Mouse (Mus musculus): ENCODE data around the gene Itpa. TPM values are rescaled to one million over a fixed set of nuclear protein-coding genes. Genes with fewer than 3 reads are reported as not detected.

Gene Itpa
- polyA plus RNA-seq, 1 experiment from 2014 or later: 144 TPM

DNA sequence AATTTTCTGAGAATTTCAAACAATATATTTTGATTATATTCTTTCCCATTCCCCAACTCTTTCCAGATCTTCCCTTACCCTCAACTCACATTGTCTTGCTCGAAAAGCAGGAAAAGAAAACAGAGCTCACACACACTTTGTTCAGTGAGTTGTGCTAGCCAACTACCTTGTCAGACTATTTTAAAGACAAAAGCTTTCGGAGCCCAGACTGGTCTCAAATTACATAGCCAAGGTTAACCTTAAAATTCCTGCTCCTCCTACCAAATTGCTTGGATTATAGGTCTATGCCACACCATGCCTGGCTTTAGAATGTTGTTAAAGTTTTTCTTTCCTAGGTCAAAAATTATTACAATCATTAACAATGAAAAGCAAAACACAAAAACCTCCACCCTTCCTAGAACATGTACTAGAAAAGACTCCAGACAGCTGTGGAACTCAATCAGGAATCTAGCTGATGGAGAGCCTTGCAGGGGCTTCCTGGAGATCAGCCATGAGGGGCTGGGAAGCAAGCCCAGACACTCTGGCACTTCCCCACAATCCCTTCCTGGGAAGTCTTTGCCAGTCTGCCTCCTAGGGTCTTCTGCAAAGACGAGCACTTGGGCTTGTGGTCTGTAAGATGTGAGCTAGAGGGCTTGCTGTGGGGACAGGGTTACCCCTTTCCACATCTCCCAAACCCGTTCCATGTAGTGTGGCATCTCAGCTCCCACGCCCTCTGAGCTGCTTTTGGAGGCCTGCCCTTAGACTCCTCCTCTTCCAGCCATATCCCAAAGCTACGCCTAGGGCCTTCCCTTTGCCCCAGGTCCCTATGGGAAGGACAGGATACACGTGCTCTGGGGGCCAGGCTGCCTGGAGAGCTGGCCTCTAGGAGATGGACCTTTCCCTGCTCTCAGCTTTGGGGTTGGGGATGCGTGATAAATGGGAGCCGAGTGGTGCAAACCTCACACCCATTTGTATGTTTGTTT is 36.9 kb downstream of the Itpa start:
- no peak for DNase-seq (ENCODE audit: low spot score)
- 66% methylated on average over 9 of the region's 9 CpGs for WGBS
- no peak overlapping the region; the same call in 1 of the 2 replicates for H3K27ac ChIP-seq (replicated peaks)
- H3K27me3 ChIP-seq (replicated peaks; ENCODE audit: low read depth, poor library complexity, severe bottlenecking): peaks cover 11% of the 10 kb centered on the region
- H3K36me3 ChIP-seq (replicated peaks): peaks cover 7% of the 10 kb centered on the region
- H3K4me3 ChIP-seq: no peak overlapping the region
- H3K9me3 ChIP-seq: no peaks in the 10 kb centered on the region
- H3K4me1 ChIP-seq: peaks cover 26% of the 10 kb centered on the region

DNA sequence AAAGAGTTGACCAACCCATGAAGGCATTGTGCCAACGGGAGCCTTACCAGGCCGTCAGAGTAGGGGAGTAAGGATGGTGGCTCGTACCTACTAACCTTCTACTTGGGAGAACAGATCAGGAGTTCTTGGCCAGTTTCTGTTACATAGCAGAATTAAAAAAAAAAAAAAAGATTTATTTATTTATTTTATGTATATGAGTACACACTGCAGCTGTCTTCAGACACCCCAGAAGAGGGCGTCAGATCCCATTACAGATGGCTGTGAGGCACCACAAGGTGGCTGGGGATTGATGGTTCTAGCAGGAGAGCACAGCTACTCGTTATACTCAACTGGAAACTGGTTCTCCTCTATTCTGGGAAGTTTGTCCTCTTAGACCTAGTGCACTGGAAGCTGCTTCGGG is 37.8 kb downstream of the Itpa start:
- Histone ChIP-seq H3K4me1 (peaks cover 26% of the 10 kb centered on the region), H3K36me3 (replicated peaks) (peaks cover 15% of the 10 kb centered on the region), H3K4me3 (no peak overlapping the region), H3K27ac (replicated peaks) (no peak overlapping the region), H3K27me3 (replicated peaks; ENCODE audit: low read depth, poor library complexity, severe bottlenecking) (peaks cover 2% of the 10 kb centered on the region), H3K9me3 (no peaks in the 10 kb centered on the region)
- no peak for DNase-seq (ENCODE audit: low spot score)
- WGBS: 75% methylated on average over 6 of the region's 6 CpGs

- no peaks in the 10 kb centered on the region for H3K9me3 ChIP-seq
- WGBS: 61% methylated on average over 4 of the region's 4 CpGs
- peaks cover 30% of the 10 kb centered on the region for H3K36me3 ChIP-seq (replicated peaks)
- H3K27ac ChIP-seq (replicated peaks): no peak overlapping the region; the same call in 1 of the 2 replicates
- DNase-seq (ENCODE audit: low spot score): no peak
- peaks cover 26% of the 10 kb centered on the region for H3K4me1 ChIP-seq
- no peaks in the 10 kb centered on the region for H3K27me3 ChIP-seq (replicated peaks; ENCODE audit: low read depth, poor library complexity, severe bottlenecking)
- no peak overlapping the region for H3K4me3 ChIP-seq
These were observed 39.2 kb downstream of the Itpa start for GRCm38 (mm10) chr2:130706602-130707001.

GRCm38 (mm10) chr2:130707057-130707456 is 39.6 kb downstream of the Itpa start:
- Histone ChIP-seq H3K36me3 (replicated peaks) (peaks cover 34% of the 10 kb centered on the region), H3K4me1 (peaks cover 26% of the 10 kb centered on the region), H3K9me3 (no peaks in the 10 kb centered on the region), H3K27me3 (replicated peaks; ENCODE audit: low read depth, poor library complexity, severe bottlenecking) (no peaks in the 10 kb centered on the region), H3K27ac (replicated peaks) (no peak overlapping the region; the same call in 1 of the 2 replicates), H3K4me3 (no peak overlapping the region)
- 72% methylated on average over 10 of the region's 10 CpGs for WGBS
- no peak for DNase-seq (ENCODE audit: low spot score)

GRCm38 (mm10) chr2:130717951-130718350 is 50.5 kb downstream of the Itpa start:
- Histone ChIP-seq H3K27ac (replicated peaks) (no peak overlapping the region), H3K4me1 (no peaks in the 10 kb centered on the region), H3K36me3 (replicated peaks) (peaks cover 35% of the 10 kb centered on the region), H3K9me3 (no peaks in the 10 kb centered on the region), H3K27me3 (replicated peaks; ENCODE audit: low read depth, poor library complexity, severe bottlenecking) (no peaks in the 10 kb centered on the region), H3K4me3 (no peak overlapping the region)
- no peak for DNase-seq (ENCODE audit: low spot score)
- 75% methylated on average over 6 of the region's 6 CpGs for WGBS

DNA sequence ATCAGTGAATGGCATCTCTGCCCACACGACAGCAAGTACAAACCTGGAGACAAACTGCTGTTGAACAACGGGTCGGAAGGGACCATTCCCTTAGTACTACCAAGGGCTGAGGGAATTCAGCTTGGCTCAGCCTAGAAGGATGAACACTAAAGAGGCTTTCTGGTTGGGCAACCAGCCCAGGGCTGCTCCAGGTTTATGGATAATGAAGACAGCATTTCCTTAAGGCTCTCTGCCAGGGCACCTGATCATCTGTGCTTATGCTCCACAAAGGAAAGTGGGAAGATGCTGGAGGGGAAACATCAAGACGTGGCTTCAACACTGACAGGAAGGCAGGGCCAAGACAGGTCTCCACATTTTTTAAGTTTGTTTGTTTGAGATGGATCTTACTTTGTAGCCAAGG is 57.0 kb downstream of the Itpa start:
- WGBS: 81% methylated on average over 4 of the region's 4 CpGs
- H3K9me3 ChIP-seq: no peaks in the 10 kb centered on the region
- H3K27me3 ChIP-seq (replicated peaks; ENCODE audit: low read depth, poor library complexity, severe bottlenecking): no peaks in the 10 kb centered on the region
- H3K4me3 ChIP-seq: no peak overlapping the region
- H3K4me1 ChIP-seq: no peaks in the 10 kb centered on the region
- peaks cover 54% of the 10 kb centered on the region for H3K36me3 ChIP-seq (replicated peaks)
- H3K27ac ChIP-seq (replicated peaks): no peak overlapping the region
- no peak for DNase-seq (ENCODE audit: low spot score)

DNA sequence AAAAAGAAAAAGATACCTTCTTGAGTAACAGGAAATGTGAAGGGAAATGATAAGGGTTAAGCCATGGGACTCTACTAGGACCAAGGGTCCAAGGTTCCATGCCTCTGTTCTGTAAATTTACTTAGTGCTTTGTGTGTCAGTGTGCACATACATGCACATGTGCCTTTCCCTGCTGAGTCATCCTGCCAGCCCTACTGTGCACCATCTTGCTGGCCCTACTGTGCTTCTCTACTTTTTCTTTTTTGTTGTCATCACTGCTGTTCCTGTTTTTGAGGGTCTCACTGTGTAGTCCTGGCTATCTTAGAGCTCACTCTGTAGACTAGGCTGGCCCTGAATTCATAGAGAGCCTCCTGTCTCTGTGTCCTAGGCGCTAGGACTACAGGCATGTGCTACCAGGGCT is 60.3 kb downstream of the Itpa start:
- no peak for DNase-seq (ENCODE audit: low spot score)
- H3K4me3 ChIP-seq: no peak overlapping the region
- no peak overlapping the region for H3K27ac ChIP-seq (replicated peaks)
- no peaks in the 10 kb centered on the region for H3K4me1 ChIP-seq
- no peaks in the 10 kb centered on the region for H3K9me3 ChIP-seq
- no peaks in the 10 kb centered on the region for H3K27me3 ChIP-seq (replicated peaks; ENCODE audit: low read depth, poor library complexity, severe bottlenecking)
- peaks cover 79% of the 10 kb centered on the region for H3K36me3 ChIP-seq (replicated peaks)
- 92% methylated on average over 1 of the region's 1 CpGs for WGBS

GRCm38 (mm10) chr2:130728906-130729585 is 61.6 kb downstream of the Itpa start:
- no peak overlapping the region for H3K27ac ChIP-seq (replicated peaks)
- WGBS: 96% methylated on average over 2 of the region's 2 CpGs
- H3K36me3 ChIP-seq (replicated peaks): peaks cover 91% of the 10 kb centered on the region
- H3K27me3 ChIP-seq (replicated peaks; ENCODE audit: low read depth, poor library complexity, severe bottlenecking): no peaks in the 10 kb centered on the region
- no peak overlapping the region for H3K4me3 ChIP-seq
- DNase-seq (ENCODE audit: low spot score): no peak
- H3K9me3 ChIP-seq: no peaks in the 10 kb centered on the region
- H3K4me1 ChIP-seq: no peaks in the 10 kb centered on the region

GRCm38 (mm10) chr2:130730746-130731145 is 63.3 kb downstream of the Itpa start:
- no peak overlapping the region for H3K4me3 ChIP-seq
- H3K4me1 ChIP-seq: no peaks in the 10 kb centered on the region
- no peak overlapping the region for H3K27ac ChIP-seq (replicated peaks)
- no peaks in the 10 kb centered on the region for H3K9me3 ChIP-seq
- H3K27me3 ChIP-seq (replicated peaks; ENCODE audit: low read depth, poor library complexity, severe bottlenecking): no peaks in the 10 kb centered on the region
- DNase-seq (ENCODE audit: low spot score): no peak
- 90% methylated on average over 9 of the region's 9 CpGs for WGBS
- H3K36me3 ChIP-seq (replicated peaks): peaks cover 92% of the 10 kb centered on the region

Other genes with a start within 250 kb of the Itpa start
- 112 and 122 TPM in 2 replicates for gene Vps16, start 243.3 kb upstream of the Itpa start, polyA plus RNA-seq (2016; fragmentation: Nextera tagmentation; extraction: Ambion mirVana)
- gene Pced1a, start 242.9 kb upstream of the Itpa start, polyA plus RNA-seq (2016; fragmentation: Nextera tagmentation; extraction: Ambion mirVana): 13.9 and 14.0 TPM in 2 replicates
- gene Ptpra, start 217.3 kb upstream of the Itpa start, polyA plus RNA-seq (2016; fragmentation: Nextera tagmentation; extraction: Ambion mirVana): 81.1 and 82.7 TPM in 2 replicates
- gene Mrps26, start 103.9 kb upstream of the Itpa start, polyA plus RNA-seq (2016; fragmentation: Nextera tagmentation; extraction: Ambion mirVana): 83.7 and 86.4 TPM in 2 replicates
- gene Oxt, start 91.4 kb upstream of the Itpa start, polyA plus RNA-seq (2016; fragmentation: Nextera tagmentation; extraction: Ambion mirVana): not detected in 2 replicates
- not detected in 2 replicates for gene Avp, start 85.1 kb upstream of the Itpa start, polyA plus RNA-seq (2016; fragmentation: Nextera tagmentation; extraction: Ambion mirVana)
- gene Fastkd5, start 37.6 kb upstream of the Itpa start, polyA plus RNA-seq (2016; fragmentation: Nextera tagmentation; extraction: Ambion mirVana): 23.3 and 25.5 TPM in 2 replicates
- 21.3 and 21.6 TPM in 2 replicates for gene Ubox5, start 37.6 kb upstream of the Itpa start, polyA plus RNA-seq (2016; fragmentation: Nextera tagmentation; extraction: Ambion mirVana)
- 3.1 and 3.3 TPM in 2 replicates for gene Lzts3, start 24.8 kb upstream of the Itpa start, polyA plus RNA-seq (2016; fragmentation: Nextera tagmentation; extraction: Ambion mirVana)
- 48.2 and 48.3 TPM in 2 replicates for gene Ddrgk1, start 3.0 kb upstream of the Itpa start, polyA plus RNA-seq (2016; fragmentation: Nextera tagmentation; extraction: Ambion mirVana)
- 0.53 and 0.69 TPM in 2 replicates for gene Slc4a11, start 29.9 kb downstream of the Itpa start, polyA plus RNA-seq (2016; fragmentation: Nextera tagmentation; extraction: Ambion mirVana)
- gene 4930402H24Rik, start 238.8 kb downstream of the Itpa start, polyA plus RNA-seq (2016; fragmentation: Nextera tagmentation; extraction: Ambion mirVana): 30.3 and 32.2 TPM in 2 replicates
- 6.0 and 6.2 TPM in 2 replicates for gene Atrn, start 238.9 kb downstream of the Itpa start, polyA plus RNA-seq (2016; fragmentation: Nextera tagmentation; extraction: Ambion mirVana)

Data from embryonic facial prominence, embryonic 10.5 days (tissue).